ENCODE assay signal across 9 mouse cellular contexts in genomic region chr10:18107471-18107870, GRCm38 (mm10). TPM values are rescaled to one million over a fixed set of nuclear protein-coding genes. Genes with fewer than 3 reads are reported as not detected.
DNase-seq lines count a peak whose midpoint lies in the region; ATAC-seq lines count a peak whose summit lies in the region.
"Had no signal": no experiment of that assay in that cellular context is flagged by ENCODE, and none has a peak within 500 bp of the region (broad histone marks: within the 10 kb centered on the region; RNA-seq: fewer than 3 reads in every experiment).

No protein-coding gene starts in this region.

- no peaks in the 10 kb centered on the region for H3K9me3 ChIP-seq in kidney, embryonic 14.5 days (ENCODE audit: control insufficient read depth, low read length)
- H3K9me3 ChIP-seq in forebrain, embryonic 16.5 days (ENCODE audit: control insufficient read depth, low read length) = no peaks in the 10 kb centered on the region
- H3K9me3 ChIP-seq: liver, embryonic 13.5 days had no signal

- no peaks in the 10 kb centered on the region for H3K27me3 ChIP-seq in kidney, embryonic 14.5 days (ENCODE audit: control insufficient read depth, insufficient read depth, low read length)
- no peaks in the 10 kb centered on the region for H3K27me3 ChIP-seq in forebrain, embryonic 16.5 days (replicated peaks; ENCODE audit: control insufficient read depth, insufficient read depth, low read length)
- H3K27me3 ChIP-seq: liver, embryonic 13.5 days had no signal

- no peak for ATAC-seq in kidney, embryonic 14.5 days (ENCODE audit: low FRiP score, low TSS enrichment)
- no peak for ATAC-seq in forebrain, embryonic 16.5 days

- no peaks in the 10 kb centered on the region for H3K4me1 ChIP-seq in kidney, embryonic 14.5 days (ENCODE audit: control insufficient read depth, insufficient read depth, low read length)
- no peaks in the 10 kb centered on the region for H3K4me1 ChIP-seq in forebrain, embryonic 16.5 days (replicated peaks; ENCODE audit: control insufficient read depth, insufficient read depth, low read length)
- H3K4me1 ChIP-seq: liver, embryonic 13.5 days had no signal

- no peak overlapping the region for H3K27ac ChIP-seq in kidney, embryonic 14.5 days (ENCODE audit: low read depth, low read length)
- H3K27ac ChIP-seq in forebrain, embryonic 16.5 days (ENCODE audit: low read length) = no peak overlapping the region
- H3K27ac ChIP-seq: liver, embryonic 13.5 days had no signal

- no peak overlapping the region for H3K9ac ChIP-seq in kidney, embryonic 14.5 days (ENCODE audit: low read depth, low read length)
- H3K9ac ChIP-seq in forebrain, embryonic 16.5 days (replicated peaks; ENCODE audit: low read depth, low read length) = no peak overlapping the region
- H3K9ac ChIP-seq: liver, embryonic 13.5 days had no signal

- no peak overlapping the region for H3K4me2 ChIP-seq in kidney, embryonic 14.5 days (replicated peaks; ENCODE audit: low read depth, low read length)
- no peak overlapping the region for H3K4me2 ChIP-seq in forebrain, embryonic 16.5 days (ENCODE audit: low read length)
- H3K4me2 ChIP-seq: liver, embryonic 13.5 days had no signal

- no peak overlapping the region for H3K4me3 ChIP-seq in kidney, embryonic 14.5 days (ENCODE audit: low read length)
- H3K4me3 ChIP-seq in forebrain, embryonic 16.5 days (replicated peaks; ENCODE audit: low read length) = no peak overlapping the region
- H3K4me3 ChIP-seq: liver, embryonic 13.5 days had no signal

- DNase-seq in adrenal gland, postnatal 14 days = peak; percentile 8
- no peak for DNase-seq in adrenal gland, adult 8-10 months
- peak; percentile 32 for DNase-seq in kidney, adult 9 months
- DNase-seq in 3T3-L1 (ENCODE audit: low read depth, low spot score) = peak; percentile 31
- peak; percentile 34 for DNase-seq in ZHBTc4 (ENCODE audit: low read depth, low spot score)
- DNase-seq in kidney, adult 18-20 months = no peak
- DNase-seq: liver, embryonic 13.5 days had no signal

- WGBS in kidney, embryonic 14.5 days = 67% methylated on average over 5 of the region's 5 CpGs
- WGBS in forebrain, embryonic 16.5 days = 82% methylated on average over 5 of the region's 5 CpGs

- H3K36me3 ChIP-seq in kidney, embryonic 14.5 days (ENCODE audit: control insufficient read depth, insufficient read depth, low read length) = peaks cover 13% of the 10 kb centered on the region
- H3K36me3 ChIP-seq in forebrain, embryonic 16.5 days (ENCODE audit: control insufficient read depth, insufficient read depth) = peaks cover 5% of the 10 kb centered on the region; the same call in 1 of the 2 replicates

RNA-seq across cellular contexts. Expression of gene Reps1, which starts 51.8 kb away (rescaled TPM):
- 31.1 and 35.7 TPM in 2 replicates for total RNA-seq in adrenal gland, postnatal 14 days (2021)
- 10 to 100 TPM; 30.7 to 46.2 (median 39.6) TPM for total RNA-seq in adrenal gland, adult 8-10 months (2022)
- polyA plus RNA-seq in kidney, embryonic 14.5 days (2014; fragmentation: Nextera tagmentation; extraction: Ambion mirVana) = 20.3 and 23.0 TPM in 2 replicates
- polyA plus RNA-seq in forebrain, embryonic 16.5 days (2015; fragmentation: Nextera tagmentation; extraction: Ambion mirVana) = 12.1 and 15.4 TPM in 2 replicates

Comparison
In these comparisons a context has a peak if more than half of its experiments do, and no peak if none do; other contexts are left out.
1. DNase-seq: peak in adrenal gland, postnatal 14 days (single experiment), kidney, adult 9 months (single experiment), 3T3-L1 (single experiment) and ZHBTc4 (single experiment); none in adrenal gland, adult 8-10 months (single experiment) and kidney, adult 18-20 months (single experiment).